Mouse (Mus musculus) monocyte, adult 59 days (primary cell): ENCODE measurements around the gene Zfp12. TPM values are rescaled to one million over a fixed set of nuclear protein-coding genes. Genes with fewer than 3 reads are reported as not detected.

Experiments used
- total RNA-seq, 2 experiments: library from RNA; stranded (reverse); gene quantifications; one replicate each; pipeline ENCODE4 v1.2.4; 2023

Zfp12 gene
- 10 to 100 TPM; 15.2 to 17.1 TPM for total RNA-seq

GRCm38 (mm10) chr5:143235028-143235693 lies at the start of gene Zfp12:
Gene Zfp12 (plus strand): TSS chr5:143235163.

GRCm38 (mm10) chr5:143226790-143227189 lies 8.2 kb upstream of the Zfp12 start, which contains the start of gene Spdye4a:
Gene Spdye4a (minus strand): TSS chr5:143226890.

GRCm38 (mm10) chr5:143269363-143270150 lies 34.6 kb downstream of the Zfp12 start, which contains the start of gene Zfp316:
Gene Zfp316 (minus strand): TSS chr5:143270022.

GRCm38 (mm10) chr5:143293404-143293803 lies 58.4 kb downstream of the Zfp12 start, which contains the start of gene Zfp853:
Gene Zfp853 (minus strand): TSS chr5:143293623.

Other genes starting within 250 kb of the Zfp12 start
- gene Rnf216, start 122.2 kb upstream of the Zfp12 start, total RNA-seq = 100 to 1,000 TPM in 1 of 2 experiments, 10 to 100 TPM in 1; 91.9 to 101 TPM
- gene Olfr718-ps1, start 87.6 kb upstream of the Zfp12 start, total RNA-seq = under 1 TPM; 0.15 to 0.29 TPM
- gene Rbak, start 54.4 kb upstream of the Zfp12 start, total RNA-seq = 10 to 100 TPM in 1 of 2 experiments, 1 to 10 TPM in 1; 8.5 to 10.3 TPM
- not detected for gene Spdye4b, start 54.1 kb upstream of the Zfp12 start, total RNA-seq
- gene Spdye4a, start 8.3 kb upstream of the Zfp12 start, total RNA-seq = not detected
- gene Zfp316, start 34.9 kb downstream of the Zfp12 start, total RNA-seq = 1 to 10 TPM; 2.5 to 3.5 TPM
- under 1 TPM; 0.26 to 0.30 TPM for gene Zfp853, start 58.5 kb downstream of the Zfp12 start, total RNA-seq
- 10 to 100 TPM; 25.0 to 28.0 TPM for gene E130309D02Rik, start 80.2 kb downstream of the Zfp12 start, total RNA-seq
- gene Zdhhc4, start 94.1 kb downstream of the Zfp12 start, total RNA-seq = 10 to 100 TPM; 42.1 to 45.4 TPM
- not detected for gene Grid2ip, start 122.2 kb downstream of the Zfp12 start, total RNA-seq
- gene Kdelr2, start 168.7 kb downstream of the Zfp12 start, total RNA-seq = 10 to 100 TPM; 52.1 to 55.1 TPM
- gene Daglb, start 229.4 kb downstream of the Zfp12 start, total RNA-seq = 10 to 100 TPM; 63.3 to 68.8 TPM